Mouse (Mus musculus) CH12.LX (cell line): ENCODE results near the gene Pald1. TPM values are rescaled to one million over a fixed set of nuclear protein-coding genes. Genes with fewer than 3 reads are reported as not detected.

ENCODE experiments used
- DNase-seq: peaks from one replicate; pipeline ENCODE4 v3.0.0-alpha.2; 2013; ENCODE audit errors: extremely low read depth
- H3K27ac ChIP-seq: 2 replicates; pipeline ENCODE4 v1.5.1; 2012; ENCODE audit warnings: low read depth, mild to moderate bottlenecking, control low read depth, moderate library complexity; ENCODE audit not compliant: insufficient read depth
- H3K27me3 ChIP-seq: replicated peaks from 2 replicates; pipeline ENCODE3; 2012; ENCODE audit warnings: inconsistent platforms
- H3K36me3 ChIP-seq, 2 experiments: replicated peaks in 1 of 2; 2 replicates each; pipeline versions ENCODE3 to v1.6.1; 2012; ENCODE audit warnings: inconsistent platforms in 1 of 2, low read length in 1 of 2, mild to moderate bottlenecking in 1 of 2, mixed read lengths in 1 of 2, moderate library complexity in 1 of 2; ENCODE audit not compliant: control insufficient read depth in 1 of 2, insufficient read depth in 1 of 2
- H3K4me1 ChIP-seq, 2 experiments: 2 replicates each; pipeline ENCODE4 v1.6.1; 2012; ENCODE audit warnings: inconsistent platforms in 1 of 2, moderate library complexity in 1 of 2; ENCODE audit not compliant: insufficient read depth in 2 of 2, control insufficient read depth in 1 of 2
- H3K4me2 ChIP-seq: 2 replicates; pipeline ENCODE4 v1.6.1; 2012; ENCODE audit warnings: low read depth, mild to moderate bottlenecking, control low read depth; ENCODE audit not compliant: poor library complexity, insufficient read depth, severe bottlenecking
- H3K4me3 ChIP-seq, 3 experiments: fragments of 150-350 bp in 1 of 3; sonication (generic) in 1 of 3; replicated peaks in 1 of 3; 2 replicates each; pipeline versions ENCODE3 to v1.5.1; 2011 to 2012; ENCODE audit warnings: low read depth in 2 of 3, low read length in 2 of 3, mild to moderate bottlenecking in 2 of 3, moderate library complexity in 2 of 3, control low read depth in 1 of 3, improper control_type of control experiment in 1 of 3, inconsistent platforms in 1 of 3, mixed read lengths in 1 of 3; ENCODE audit not compliant: poor library complexity in 1 of 3
- H3K79me2 ChIP-seq: replicated peaks from 2 replicates; pipeline ENCODE4 v1.6.1; 2012; ENCODE audit warnings: mild to moderate bottlenecking, moderate library complexity; ENCODE audit not compliant: control insufficient read depth, poor library complexity, insufficient read depth, severe bottlenecking; ENCODE audit errors: extremely low read depth
- H3K9ac ChIP-seq: 2 replicates; pipeline ENCODE4 v1.6.1; 2012; ENCODE audit warnings: low read depth, mild to moderate bottlenecking, control low read depth, moderate library complexity; ENCODE audit not compliant: insufficient read depth
- H3K9me3 ChIP-seq: replicated peaks from 2 replicates; pipeline ENCODE3; 2012; ENCODE audit warnings: low read length, inconsistent platforms, mixed read lengths
- CHD1 ChIP-seq: IDR thresholded peaks from 2 replicates; pipeline ENCODE4 v1.6.1; 2012; ENCODE audit warnings: low read depth, low read length, improper control_type of control experiment, inconsistent platforms
- CTCF ChIP-seq, 2 experiments: IDR thresholded peaks in 1 of 2; conservative IDR thresholded peaks in 1 of 2; 2 replicates each; pipeline ENCODE4 v1.5.1; 2011 to 2012; ENCODE audit warnings: low read depth in 2 of 2, low read length in 2 of 2, improper control_type of control experiment in 1 of 2, inconsistent platforms in 1 of 2, mild to moderate bottlenecking in 1 of 2, moderate library complexity in 1 of 2
- ETS1 ChIP-seq: conservative IDR thresholded peaks from 2 replicates; pipeline ENCODE4 v1.6.1; 2012; ENCODE audit warnings: low read depth, mild to moderate bottlenecking, inconsistent platforms, low read length, improper control_type of control experiment, moderate library complexity
- HCFC1 ChIP-seq: IDR thresholded peaks from 2 replicates; pipeline ENCODE4 v1.6.1; 2012; ENCODE audit warnings: low read depth, mild to moderate bottlenecking, inconsistent platforms, low read length, improper control_type of control experiment
- KAT2A ChIP-seq: IDR thresholded peaks from 2 replicates; pipeline ENCODE4 v1.6.1; 2012; ENCODE audit warnings: low read length, improper control_type of control experiment, inconsistent platforms; ENCODE audit not compliant: insufficient replicate concordance
- MAZ ChIP-seq: IDR thresholded peaks from 2 replicates; pipeline ENCODE4 v1.6.1; 2012; ENCODE audit warnings: low read depth, mild to moderate bottlenecking, inconsistent platforms, low read length, improper control_type of control experiment, moderate library complexity
- MEF2A ChIP-seq: IDR thresholded peaks from 2 replicates; pipeline ENCODE4 v1.6.1; 2014; ENCODE audit warnings: low read depth, mild to moderate bottlenecking, inconsistent platforms, low read length, improper control_type of control experiment, borderline replicate concordance
- MYC ChIP-seq: IDR thresholded peaks from 2 replicates; pipeline ENCODE4 v1.6.1; 2011; ENCODE audit warnings: low read depth, mild to moderate bottlenecking, improper control_type of control experiment, low read length
- RAD21 ChIP-seq: IDR thresholded peaks from 2 replicates; pipeline ENCODE4 v1.6.1; 2011; ENCODE audit warnings: low read depth, mild to moderate bottlenecking, low read length, improper control_type of control experiment, moderate library complexity
- ZMIZ1 ChIP-seq: IDR thresholded peaks from 2 replicates; pipeline ENCODE4 v1.6.1; 2012; ENCODE audit warnings: low read depth, mild to moderate bottlenecking, inconsistent platforms, low read length, improper control_type of control experiment
- dilution Hi-C: fragments of 300-500 bp; cut with MboI; formaldehyde crosslinking; loops from 2 replicates; pipeline ENCODE4 v1.14.3; 2020; ENCODE audit warnings: low sequenced_read_pairs; ENCODE audit not compliant: extremely low pct_unique_long_range_greater_than_20kb, extremely low pct_ligation_motif_present
- in situ Hi-C: fragments of 300-500 bp; cut with MboI; formaldehyde crosslinking; loops from 3 replicates; pipeline ENCODE4 v1.14.3; 2019; ENCODE audit warnings: low sequenced_read_pairs, low pct_ligation_motif_present, low pct_unique_long_range_greater_than_20kb, mixed read lengths
- polyA plus RNA-seq: library from polyadenylated mRNA; unstranded; fragments of >175 nt; gene quantifications from 2 replicates; pipeline ENCODE4 v1.2.1, GENCODE M21; 2012; ENCODE audit warnings: low read depth; ENCODE audit not compliant: insufficient read length
- total RNA-seq, 2 experiments: library from RNA; depleted of rRNA; stranded (reverse); fragments of 300-350 nt in 1 of 2; fragments of >200 nt in 1 of 2; gene quantifications; 2 replicates each; pipeline ENCODE4 v1.2.3; 2012 to 2014

Gene Pald1
- total and polyA plus RNA-seq, 3 experiments: 1.5 to 2.0 (median 1.5) TPM

GRCm38 (mm10) chr10:61425047-61425446, 41.7 kb upstream of the Pald1 start:
- TF ChIP-seq ETS1 (no peak), ZMIZ1 (no peak), CTCF (conservative IDR thresholded peaks at IDR 0.05 in 1 of 2, IDR thresholded peaks at IDR 0.05 in 1 of 2; ENCODE audit: low read depth in 2 of 2, low read length in 2 of 2) (no peak), KAT2A (no peak), CHD1 (no peak)
- no peak overlapping the region for H3K4me3 ChIP-seq
- H3K27me3 ChIP-seq: no peaks in the 10 kb centered on the region
- no peak for DNase-seq
- H3K9me3 ChIP-seq: no peaks in the 10 kb centered on the region
- no peak overlapping the region for H3K4me2 ChIP-seq
- no peak overlapping the region for H3K9ac ChIP-seq
- in situ Hi-C loops: no loop called here
- peaks cover 5 to 10% of the 10 kb centered on the region in 2 experiments for H3K4me1 ChIP-seq
- H3K27ac ChIP-seq: no peak overlapping the region
- H3K36me3 ChIP-seq: peaks cover 7 to 20% of the 10 kb centered on the region in 2 experiments
- no peaks in the 10 kb centered on the region for H3K79me2 ChIP-seq
- dilution Hi-C loops: no loop called here

- no peak for TF ChIP-seq HCFC1
- no peak for TF ChIP-seq MAZ
- no peak for TF ChIP-seq MEF2A
- TF ChIP-seq, all 38 proteins: peak for 0
- H3K27me3 ChIP-seq: no peaks in the 10 kb centered on the region
- dilution Hi-C loops: no loop called here
Measured at GRCm38 (mm10) chr10:61424500-61424899, 41.2 kb upstream of the Pald1 start.

DNA sequence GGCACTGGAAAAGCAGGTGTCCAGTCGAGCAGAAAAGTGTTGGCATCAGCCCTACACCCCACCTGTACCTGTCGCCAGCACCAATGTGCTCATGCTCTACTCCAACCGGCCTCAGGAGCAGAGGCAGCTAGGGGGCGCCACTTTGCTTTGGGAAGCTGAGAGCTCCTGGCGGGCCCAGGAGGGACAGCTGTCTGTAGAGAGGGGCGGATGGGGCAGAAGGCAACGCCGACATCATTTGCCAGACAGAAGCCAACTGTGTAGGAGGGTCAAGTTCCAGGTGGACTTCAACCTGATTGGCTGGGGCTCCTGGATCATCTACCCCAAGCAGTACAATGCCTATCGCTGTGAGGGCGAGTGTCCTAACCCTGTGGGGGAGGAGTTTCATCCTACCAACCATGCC, 40.0 kb upstream of the Pald1 start:
- DNase-seq: no peak
- dilution Hi-C loops (no loop called here), in situ Hi-C loops (no loop called here)
- H3K79me2 ChIP-seq: no peaks in the 10 kb centered on the region
- H3K9ac ChIP-seq: no peak overlapping the region
- peak overlapping the region in 1 of 3 experiments; percentile 15 for H3K4me3 ChIP-seq
- H3K27ac ChIP-seq: no peak overlapping the region
- H3K36me3 ChIP-seq: peaks cover 0 to 3% of the 10 kb centered on the region in 2 experiments
- peak overlapping the region; percentile 4; the same call in 1 of the 2 replicates for H3K4me2 ChIP-seq
- TF ChIP-seq CTCF (conservative IDR thresholded peaks at IDR 0.05 in 1 of 2, IDR thresholded peaks at IDR 0.05 in 1 of 2; ENCODE audit: low read depth in 2 of 2, low read length in 2 of 2): peak in 1 of 2 experiments; percentile 61; a peak in 2 of 4 replicates
- TF ChIP-seq MYC: no peak
- peak; percentile 7 for TF ChIP-seq RAD21
- TF ChIP-seq, all 38 proteins: peak for 2
- Histone ChIP-seq H3K27me3 (no peaks in the 10 kb centered on the region), H3K9me3 (no peaks in the 10 kb centered on the region), H3K4me1 (peaks cover 5 to 10% of the 10 kb centered on the region in 2 experiments)

More at GRCm38 (mm10) chr10:61424500-61424899, 41.2 kb upstream of the Pald1 start:
- Histone ChIP-seq H3K36me3 (peaks cover 2 to 15% of the 10 kb centered on the region in 2 experiments), H3K4me3 (no peak overlapping the region), H3K9ac (no peak overlapping the region), H3K4me1 (peaks cover 5 to 10% of the 10 kb centered on the region in 2 experiments), H3K27ac (no peak overlapping the region), H3K9me3 (no peaks in the 10 kb centered on the region), H3K79me2 (no peaks in the 10 kb centered on the region), H3K4me2 (no peak overlapping the region)
- no peak for DNase-seq
- in situ Hi-C loops: no loop called here
